Mouse (Mus musculus): Measurements from ENCODE around the gene Ttc24. TPM values are rescaled to one million over a fixed set of nuclear protein-coding genes. Genes with fewer than 3 reads are reported as not detected.

Ttc24 gene
- total and polyA plus RNA-seq, 3 experiments = not detected

GRCm38 (mm10) chr3:88023192-88024074 is 54.7 kb downstream of the Ttc24 start:
- DNase-seq = peak in 1 of 2 experiments; percentile 26
- Histone ChIP-seq H3K79me2 (replicated peaks; ENCODE audit: control insufficient read depth, insufficient read depth, low read length) (no peaks in the 10 kb centered on the region), H3K9ac (ENCODE audit: low read depth, low read length) (peak overlapping the region; percentile 71), H3K27ac (no peak overlapping the region), H3K4me1 (ENCODE audit: control insufficient read depth, insufficient read depth, low read length) (no peaks in the 10 kb centered on the region), H3K36me3 (ENCODE audit: control insufficient read depth, insufficient read depth, low read length) (no peaks in the 10 kb centered on the region), H3K4me3 (peak overlapping the region; percentile 74), H3K27me3 (ENCODE audit: control insufficient read depth, insufficient read depth, low read length) (peaks cover 18% of the 10 kb centered on the region)
- intact Hi-C loops (cut with DNase I) = no loop called here
- WGBS = under 1% methylated on average over 80 of the region's 81 CpGs
- TF ChIP-seq CTCF (IDR thresholded peaks at IDR 0.05) (peak; percentile 24), EP300 (IDR thresholded peaks at IDR 0.05; ENCODE audit: insufficient read depth, low read depth, low read length) (no peak)

- Histone ChIP-seq H3K79me2 (replicated peaks; ENCODE audit: control insufficient read depth, insufficient read depth, low read length) (no peaks in the 10 kb centered on the region), H3K9ac (ENCODE audit: low read depth, low read length) (peak overlapping the region; percentile 71), H3K4me3 (peak overlapping the region; percentile 74), H3K36me3 (ENCODE audit: control insufficient read depth, insufficient read depth, low read length) (no peaks in the 10 kb centered on the region), H3K27me3 (ENCODE audit: control insufficient read depth, insufficient read depth, low read length) (peaks cover 18% of the 10 kb centered on the region), H3K27ac (no peak overlapping the region), H3K4me1 (ENCODE audit: control insufficient read depth, insufficient read depth, low read length) (no peaks in the 10 kb centered on the region)
- intact Hi-C loops (cut with DNase I) = no loop called here
- TF ChIP-seq EP300 (IDR thresholded peaks at IDR 0.05; ENCODE audit: insufficient read depth, low read depth, low read length) = no peak
- TF ChIP-seq POLR2A (IDR thresholded peaks at IDR 0.05; ENCODE audit: insufficient read depth, low read depth, low read length) = peak; percentile 42; the same call in 1 of the 2 replicates
- TF ChIP-seq CTCF (IDR thresholded peaks at IDR 0.05) = no peak
- DNase-seq = peak; percentile 92
- WGBS = 5% methylated on average over 63 of the region's 66 CpGs
Observed at GRCm38 (mm10) chr3:88022322-88023191, 55.5 kb downstream of the Ttc24 start.

Other genes starting within 250 kb of the Ttc24 start
- under 1 TPM; 0.05 to 0.27 TPM for gene Sh2d2a, start 231.5 kb downstream of the Ttc24 start, total RNA-seq (2021)
- 0.41 and 0.70 TPM in 2 replicates for gene Sh2d2a, start 231.5 kb downstream of the Ttc24 start, polyA plus RNA-seq (2012; rRNA removed)
- 10 to 100 TPM; 46.7 to 50.7 TPM for gene Prcc, start 192.7 kb downstream of the Ttc24 start, total RNA-seq (2021)
- gene Prcc, start 192.7 kb downstream of the Ttc24 start, polyA plus RNA-seq (2012; rRNA removed) = 27.6 and 35.9 TPM in 2 replicates
- 100 to 1,000 TPM; 106 to 125 TPM for gene Hdgf, start 172.0 kb downstream of the Ttc24 start, total RNA-seq (2021)
- 61.6 and 99.5 TPM in 2 replicates for gene Hdgf, start 172.0 kb downstream of the Ttc24 start, polyA plus RNA-seq (2012; rRNA removed)
- 10 to 100 TPM; 70.4 to 71.9 TPM for gene Mrpl24, start 158.8 kb downstream of the Ttc24 start, total RNA-seq (2021)
- 53.3 and 88.7 TPM in 2 replicates for gene Mrpl24, start 158.8 kb downstream of the Ttc24 start, polyA plus RNA-seq (2012; rRNA removed)
- gene Isg20l2, start 148.0 kb downstream of the Ttc24 start, total RNA-seq (2021) = 10 to 100 TPM; 10.6 to 10.9 TPM
- 6.2 and 10.8 TPM in 2 replicates for gene Isg20l2, start 148.0 kb downstream of the Ttc24 start, polyA plus RNA-seq (2012; rRNA removed)
- 1 to 10 TPM; 4.7 to 5.5 TPM for gene Rrnad1, start 147.6 kb downstream of the Ttc24 start, total RNA-seq (2021)
- gene Rrnad1, start 147.6 kb downstream of the Ttc24 start, polyA plus RNA-seq (2012; rRNA removed) = 17.2 and 18.7 TPM in 2 replicates
- under 1 TPM in 1 of 2 experiments, not detected in 1; 0.25 TPM for gene Crabp2, start 129.6 kb downstream of the Ttc24 start, total RNA-seq (2021)
- gene Crabp2, start 129.6 kb downstream of the Ttc24 start, polyA plus RNA-seq (2012; rRNA removed) = not detected in 2 replicates
- 10 to 100 TPM; 14.7 to 22.8 TPM for gene Nes, start 107.2 kb downstream of the Ttc24 start, total RNA-seq (2021)
- gene Nes, start 107.2 kb downstream of the Ttc24 start, polyA plus RNA-seq (2012; rRNA removed) = 6.2 and 10.0 TPM in 2 replicates
- under 1 TPM in 1 of 2 experiments, not detected in 1; 0.09 TPM for gene Bcan, start 78.1 kb downstream of the Ttc24 start, total RNA-seq (2021)
- gene Bcan, start 78.1 kb downstream of the Ttc24 start, polyA plus RNA-seq (2012; rRNA removed) = 0.32 and 0.55 TPM in 2 replicates
- not detected for gene Hapln2, start 50.7 kb downstream of the Ttc24 start, total RNA-seq (2021)
- gene Hapln2, start 50.7 kb downstream of the Ttc24 start, polyA plus RNA-seq (2012; rRNA removed) = not detected in 2 replicates
- 1 to 10 TPM; 9.5 to 9.9 TPM for gene Gpatch4, start 35.2 kb downstream of the Ttc24 start, total RNA-seq (2021)
- gene Gpatch4, start 35.2 kb downstream of the Ttc24 start, polyA plus RNA-seq (2012; rRNA removed) = 4.3 and 8.5 TPM in 2 replicates
- 10 to 100 TPM; 70.6 to 81.9 TPM for gene Naxe, start 19.8 kb downstream of the Ttc24 start, total RNA-seq (2021)
- gene Naxe, start 19.8 kb downstream of the Ttc24 start, polyA plus RNA-seq (2012; rRNA removed) = 86.6 and 96.7 TPM in 2 replicates
- under 1 TPM; 0.21 to 0.45 TPM for gene Iqgap3, start 3.7 kb upstream of the Ttc24 start, total RNA-seq (2021)
- 0.64 and 1.1 TPM in 2 replicates for gene Iqgap3, start 3.7 kb upstream of the Ttc24 start, polyA plus RNA-seq (2012; rRNA removed)
- gene Mef2d, start 64.1 kb upstream of the Ttc24 start, total RNA-seq (2021) = 100 to 1,000 TPM; 118 to 129 TPM
- gene Mef2d, start 64.1 kb upstream of the Ttc24 start, polyA plus RNA-seq (2012; rRNA removed) = 119 and 122 TPM in 2 replicates
- not detected for gene Rhbg, start 176.4 kb upstream of the Ttc24 start, total RNA-seq (2021)
- 0.20 TPM in 1 of 2 replicates, not detected in the other for gene Rhbg, start 176.4 kb upstream of the Ttc24 start, polyA plus RNA-seq (2012; rRNA removed)
- under 1 TPM; 0.26 to 0.27 TPM for gene Gm38392, start 208.9 kb upstream of the Ttc24 start, total RNA-seq (2021)
- gene Gm38392, start 208.9 kb upstream of the Ttc24 start, polyA plus RNA-seq (2012; rRNA removed) = 0.23 TPM in 1 of 2 replicates, not detected in the other
- 1 to 10 TPM; 5.1 to 8.6 TPM for gene Tsacc, start 218.7 kb upstream of the Ttc24 start, total RNA-seq (2021)
- 4.8 and 8.7 TPM in 2 replicates for gene Tsacc, start 218.7 kb upstream of the Ttc24 start, polyA plus RNA-seq (2012; rRNA removed)
- 100 to 1,000 TPM; 169 to 172 TPM for gene Cct3, start 218.8 kb upstream of the Ttc24 start, total RNA-seq (2021)
- gene Cct3, start 218.8 kb upstream of the Ttc24 start, polyA plus RNA-seq (2012; rRNA removed) = 124 and 183 TPM in 2 replicates
- 10 to 100 TPM; 75.6 to 80.9 TPM for gene Glmp, start 246.7 kb upstream of the Ttc24 start, total RNA-seq (2021)
- gene Glmp, start 246.7 kb upstream of the Ttc24 start, polyA plus RNA-seq (2012; rRNA removed) = 98.0 and 105 TPM in 2 replicates

Data from heart, adult 2 months (tissue).